Mouse (Mus musculus) megakaryocyte, embryonic 14.5 days (primary cell): ENCODE measurements around the gene Rasgrf1.

Experiments
- FLI1 ChIP-seq: IDR thresholded peaks from 2 replicates; pipeline ENCODE4 v1.6.1; 2012; ENCODE audit warnings: low read length, inconsistent platforms, mixed read lengths
- GATA1 ChIP-seq: IDR thresholded peaks from 3 replicates; pipeline ENCODE4 v1.6.1; 2012; ENCODE audit warnings: mixed read lengths, low read length, inconsistent platforms, borderline replicate concordance

GRCm38 (mm10) chr9:89891534-89892293 lies 18.0 kb upstream of the Rasgrf1 start:
- TF ChIP-seq GATA1 (no peak), FLI1 (no peak)
